Mouse (Mus musculus) R1 (cell line): ENCODE results near the gene Dpm1.

Source experiments
- DNase-seq: peaks from one replicate; pipeline ENCODE4 v3.0.0-alpha.2; 2018; ENCODE audit warnings: low read depth, low spot score

Dpm1 gene

GRCm38 (mm10) chr2:168230026-168230728 lies at the start of gene Dpm1, which contains the start of the genes Gm20716 and Mocs3:
Gene Dpm1 (minus strand): TSS chr2:168230591.
Gene Gm20716 (minus strand): TSS chr2:168230364.
Gene Mocs3 (plus strand): TSS chr2:168230622.
- peak; percentile 94 for DNase-seq

- peak; percentile 72 for DNase-seq
These were observed 44.1 kb upstream of the Dpm1 start for GRCm38 (mm10) chr2:168274374-168274935.

- no peak for DNase-seq
These were observed 43.0 kb upstream of the Dpm1 start for GRCm38 (mm10) chr2:168273387-168273786.

GRCm38 (mm10) chr2:168268033-168268432 lies 37.6 kb upstream of the Dpm1 start:
- DNase-seq: peak; percentile 83

GRCm38 (mm10) chr2:168260900-168261299 lies 30.5 kb upstream of the Dpm1 start:
- no peak for DNase-seq

- DNase-seq: no peak
These were observed 29.7 kb upstream of the Dpm1 start for GRCm38 (mm10) chr2:168260124-168260523.

- DNase-seq: no peak
These were observed 28.7 kb upstream of the Dpm1 start for GRCm38 (mm10) chr2:168259046-168259445.

- no peak for DNase-seq
These were observed 26.8 kb upstream of the Dpm1 start for GRCm38 (mm10) chr2:168257188-168257587.

GRCm38 (mm10) chr2:168256506-168256905 lies 26.1 kb upstream of the Dpm1 start:
- no peak for DNase-seq

- no peak for DNase-seq
These were observed 23.4 kb upstream of the Dpm1 start for GRCm38 (mm10) chr2:168253822-168254221.

GRCm38 (mm10) chr2:168252639-168253292 lies 22.4 kb upstream of the Dpm1 start:
- DNase-seq: peak; percentile 98

GRCm38 (mm10) chr2:168250270-168250669 lies 19.9 kb upstream of the Dpm1 start:
- DNase-seq: peak; percentile 92

GRCm38 (mm10) chr2:168248856-168249245 lies 18.5 kb upstream of the Dpm1 start:
- peak; percentile 79 for DNase-seq

GRCm38 (mm10) chr2:168248167-168248855 lies 17.9 kb upstream of the Dpm1 start:
- no peak for DNase-seq

- DNase-seq: peak; percentile 58
These were observed 15.2 kb upstream of the Dpm1 start for GRCm38 (mm10) chr2:168245571-168245970.

- peak; percentile 66 for DNase-seq
These were observed 12.9 kb upstream of the Dpm1 start for GRCm38 (mm10) chr2:168243278-168243677.

GRCm38 (mm10) chr2:168242841-168243240 lies 12.4 kb upstream of the Dpm1 start:
- DNase-seq: no peak

- DNase-seq: no peak
These were observed 7.9 kb upstream of the Dpm1 start for GRCm38 (mm10) chr2:168238335-168238734.

- DNase-seq: peak; percentile 95
These were observed 2.9 kb upstream of the Dpm1 start for GRCm38 (mm10) chr2:168233286-168233685.

- no peak for DNase-seq
These were observed 1.1 kb upstream of the Dpm1 start for GRCm38 (mm10) chr2:168231471-168231829.

- DNase-seq: peak; percentile 50
These were observed 531 bp upstream of the Dpm1 start for GRCm38 (mm10) chr2:168230773-168231470.
